Mouse (Mus musculus): ENCODE measurements at regions not wholly inside any gene's neighbourhood (a gene's known extent, or its start where the extent isn't known, plus 50 kb on each side); places are given as distances from the start of the nearest gene placed in this dataset.

DNA sequence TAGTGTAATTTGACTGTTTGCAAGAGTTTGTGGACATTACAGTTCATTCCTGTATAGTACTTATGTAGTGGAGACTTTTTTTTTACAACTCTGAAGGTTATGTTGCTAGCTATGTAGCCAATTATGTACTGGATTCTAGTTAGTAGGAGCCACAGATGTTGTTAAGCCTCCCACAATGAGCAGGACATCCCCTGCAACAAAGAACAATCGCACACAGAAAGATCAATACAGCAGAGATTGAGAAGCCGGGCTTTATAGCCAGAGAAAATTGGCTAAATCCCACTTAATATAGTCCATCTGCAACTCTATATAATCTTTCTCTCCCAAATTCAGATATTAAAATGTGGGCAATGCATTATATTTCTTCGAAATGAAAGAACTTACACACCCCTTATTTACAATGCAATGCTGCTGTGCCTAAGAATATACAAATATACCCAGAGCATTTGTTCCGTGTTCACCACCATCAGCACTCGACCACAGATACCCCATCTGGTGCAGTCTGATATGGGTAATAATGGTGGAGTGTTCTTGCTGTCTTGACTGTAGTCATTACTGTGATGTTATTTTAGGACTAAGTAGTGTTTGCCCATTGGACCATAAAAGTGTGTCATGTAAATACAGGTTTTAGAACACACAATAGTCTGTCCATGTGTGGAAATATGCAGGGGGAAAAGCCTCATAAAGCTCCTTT lies 1351.9 kb upstream of the Zeb2 start:
- no peak for DNase-seq (ENCODE audit: low spot score)

GRCm38 (mm10) chr2:46465389-46465788 lies 1348.2 kb upstream of the Zeb2 start:
- DNase-seq (ENCODE audit: low spot score) = no peak

DNA sequence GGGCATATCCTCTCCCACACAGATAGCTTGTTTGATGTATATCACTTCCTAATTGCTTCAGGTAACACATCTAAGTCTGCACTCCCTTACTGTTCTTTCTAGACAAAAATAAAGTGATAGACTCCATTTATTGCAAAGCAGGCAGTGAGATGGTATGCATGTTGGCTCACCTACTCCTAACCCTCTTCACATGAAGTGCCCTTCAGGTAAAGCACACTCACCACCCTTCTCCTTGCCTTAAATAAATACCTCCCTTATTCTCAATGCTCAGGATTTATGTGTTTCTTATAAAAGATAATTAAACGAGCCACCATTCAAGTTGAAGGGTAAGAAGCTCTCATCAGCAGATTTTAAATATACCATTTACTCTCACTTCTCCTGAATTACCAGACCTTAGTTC lies 1347.7 kb upstream of the Zeb2 start:
- DNase-seq (ENCODE audit: low spot score) = no peak

DNA sequence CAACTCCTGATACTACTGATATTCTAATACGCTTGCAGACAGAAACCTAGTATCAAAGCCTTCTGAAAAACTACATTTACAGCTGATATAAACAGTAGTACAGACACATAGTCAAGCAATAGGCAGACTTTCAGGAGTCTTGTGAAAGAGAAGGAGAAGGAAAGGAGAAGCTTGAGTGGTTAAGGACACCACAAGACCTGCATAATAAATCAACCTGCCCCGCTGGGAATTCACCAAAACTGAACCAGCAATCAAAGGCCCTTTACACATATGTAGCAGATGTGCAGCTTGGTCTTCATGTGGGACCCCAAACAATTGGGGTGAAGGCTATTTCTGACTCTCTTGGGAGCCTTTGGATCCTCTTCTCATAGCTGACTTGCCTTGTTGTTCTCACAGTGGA lies 1345.5 kb upstream of the Zeb2 start:
- no peak for DNase-seq (ENCODE audit: low spot score)

- no peak for DNase-seq (ENCODE audit: low spot score)
Measured at GRCm38 (mm10) chr2:46450698-46451097, 1333.5 kb upstream of the Zeb2 start.

- DNase-seq (ENCODE audit: low spot score) = no peak
Measured at GRCm38 (mm10) chr2:46445306-46445705, 1328.1 kb upstream of the Zeb2 start.

DNA sequence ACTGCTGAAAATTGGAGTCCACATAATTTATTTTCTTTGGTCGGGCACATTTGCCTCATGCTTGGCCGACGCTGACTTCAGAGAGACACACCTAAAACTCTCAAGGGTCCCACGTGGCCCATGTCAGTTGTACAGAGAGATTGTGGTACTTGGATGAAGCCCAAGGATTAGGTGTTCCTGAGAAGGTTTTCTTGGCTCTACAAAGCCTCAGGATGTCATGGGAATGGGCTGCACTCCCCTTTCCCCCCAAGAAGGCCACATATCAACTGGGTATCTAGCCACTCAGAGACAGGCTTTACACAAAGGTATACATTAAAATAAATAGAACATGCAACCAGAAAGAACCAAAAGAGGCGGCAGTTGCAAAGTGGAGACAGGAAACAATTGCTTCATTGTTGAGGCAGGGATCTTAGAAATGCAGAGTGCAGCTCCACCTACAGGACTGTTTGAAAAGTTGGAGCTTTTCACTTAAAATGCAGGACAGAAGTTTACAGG lies 1326.5 kb upstream of the Zeb2 start:
- DNase-seq (ENCODE audit: low spot score) = peak; percentile 28

DNA sequence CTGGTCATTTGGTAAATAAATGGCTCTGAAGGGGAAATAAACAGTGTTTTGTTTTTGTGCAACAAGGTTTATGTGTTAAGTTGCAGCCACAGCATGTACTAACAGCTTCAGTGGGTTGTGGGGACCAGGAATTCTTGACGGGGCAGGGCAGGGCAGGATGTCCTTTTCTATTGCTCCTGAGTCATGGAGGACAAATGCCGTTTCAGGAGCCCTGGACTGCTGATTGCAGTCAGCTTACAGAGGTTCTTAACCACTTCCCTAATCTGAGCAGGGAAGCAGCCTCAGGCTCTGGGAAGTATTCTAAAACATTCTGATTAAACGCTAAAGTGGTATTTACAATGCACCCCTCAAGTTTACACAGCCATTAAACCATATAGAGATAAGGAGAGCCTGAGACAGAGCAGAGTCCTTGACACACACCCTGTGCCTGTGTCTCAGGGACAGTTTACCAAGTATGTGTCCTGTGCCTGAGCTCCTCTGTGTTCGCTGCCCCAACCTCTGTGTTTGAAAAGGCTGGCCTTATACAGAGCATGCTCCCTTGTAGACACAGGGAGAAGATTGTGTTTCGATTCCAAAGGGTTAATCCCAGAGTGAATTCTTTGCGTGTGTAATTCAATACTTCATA lies 1326.0 kb upstream of the Zeb2 start:
- peak; percentile 48 for DNase-seq (ENCODE audit: low spot score)

DNA sequence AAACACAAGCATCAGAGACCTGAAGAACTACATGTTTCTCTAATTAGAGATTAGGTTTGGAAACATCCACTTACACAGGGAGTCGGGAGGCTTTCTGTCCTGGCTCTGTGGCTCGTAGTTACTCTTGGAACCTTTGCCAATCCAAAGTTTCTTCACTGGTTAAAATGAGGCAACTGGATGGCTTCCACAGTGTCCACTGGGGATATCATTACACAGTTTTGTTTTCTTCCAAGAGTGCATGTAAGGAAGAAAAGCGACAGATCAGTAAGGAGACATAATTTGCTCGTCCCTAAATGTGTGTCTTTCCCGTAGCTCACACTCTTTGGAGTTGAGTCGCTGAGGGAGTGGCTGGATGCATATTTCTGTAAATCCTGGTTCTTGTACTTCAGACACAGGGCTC lies 1325.4 kb upstream of the Zeb2 start:
- DNase-seq (ENCODE audit: low spot score) = no peak

GRCm38 (mm10) chr2:46441927-46442326 lies 1324.7 kb upstream of the Zeb2 start:
- no peak for DNase-seq (ENCODE audit: low spot score)

- DNase-seq (ENCODE audit: low spot score) = no peak
Measured at GRCm38 (mm10) chr2:46441348-46441747, 1324.2 kb upstream of the Zeb2 start.

DNA sequence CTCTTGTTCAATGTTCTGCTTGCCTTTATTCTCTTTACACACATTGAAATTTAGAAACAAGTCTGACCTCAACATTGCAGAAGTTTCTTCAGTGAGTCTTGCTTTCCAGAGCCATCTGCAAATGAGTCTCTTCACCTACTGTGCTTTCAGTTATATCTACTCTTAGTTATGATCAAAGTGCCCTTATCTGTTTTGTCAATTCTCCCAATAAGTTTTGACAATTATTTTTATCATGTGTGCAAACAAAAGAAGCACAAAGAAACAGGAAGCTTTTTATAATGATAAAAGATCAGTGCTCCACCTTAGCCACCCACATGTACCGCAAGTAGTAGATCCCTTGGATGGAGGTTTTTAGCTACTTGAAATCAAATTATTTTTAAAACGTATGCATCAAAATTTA lies 1322.8 kb upstream of the Zeb2 start:
- no peak for DNase-seq (ENCODE audit: low spot score)

GRCm38 (mm10) chr2:46418281-46418680 lies 1301.1 kb upstream of the Zeb2 start:
- DNase-seq (ENCODE audit: low spot score) = no peak

DNA sequence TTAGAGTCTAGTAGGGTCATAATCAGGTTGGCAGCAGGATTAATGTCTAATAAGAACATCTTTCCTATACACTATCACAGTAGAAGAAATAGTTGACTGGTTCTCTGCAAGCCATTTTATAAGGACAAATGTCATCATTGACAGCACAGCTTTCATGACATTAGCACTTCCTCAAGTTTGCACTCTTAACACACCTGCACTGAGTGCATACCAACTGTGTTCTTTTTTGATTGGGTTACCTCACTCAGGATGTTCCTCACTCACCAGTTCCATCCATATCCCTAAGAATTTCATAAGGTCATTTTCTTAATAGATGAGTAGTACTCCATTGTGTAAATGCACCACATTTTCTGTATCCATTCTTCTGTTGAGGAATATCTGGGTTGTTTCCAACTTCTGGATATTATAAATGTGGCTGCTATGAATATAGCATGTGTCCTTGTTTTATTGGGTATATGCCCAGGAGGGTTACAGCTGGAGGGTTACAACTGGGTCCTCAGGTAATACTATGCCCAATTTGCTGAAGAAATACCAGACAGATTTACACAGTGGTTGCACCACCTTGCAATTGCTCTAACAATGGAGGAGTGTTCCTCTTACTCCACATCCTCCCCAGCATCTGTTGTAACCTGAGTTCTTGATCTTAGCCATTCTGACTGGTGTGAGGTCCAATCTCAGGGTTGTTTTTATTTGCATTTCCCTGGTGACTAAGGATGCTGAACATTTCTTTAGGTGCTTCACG lies 1285.3 kb upstream of the Zeb2 start:
- DNase-seq (ENCODE audit: low spot score) = no peak

DNA sequence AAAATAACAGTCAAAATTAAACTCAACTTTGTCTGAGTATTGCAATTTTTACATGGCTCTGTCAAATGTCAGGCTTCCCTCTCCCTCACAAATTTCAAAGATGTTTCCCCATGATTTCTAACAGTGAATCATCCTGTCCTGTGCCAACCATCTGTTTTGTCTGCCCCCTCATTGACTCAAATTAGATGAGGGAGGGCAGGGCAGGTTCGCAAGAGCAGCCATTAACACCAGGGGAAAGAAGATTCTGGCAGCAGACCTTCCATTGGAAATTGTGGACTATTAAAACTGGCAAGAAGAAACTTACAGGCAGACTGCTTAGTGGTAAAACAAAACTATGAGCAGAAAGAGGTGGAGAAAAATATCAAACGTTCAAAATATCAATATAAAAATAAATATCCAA lies 1277.0 kb upstream of the Zeb2 start:
- no peak for DNase-seq (ENCODE audit: low spot score)

- no peak for DNase-seq (ENCODE audit: low spot score)
Measured at GRCm38 (mm10) chr2:46372847-46373461, 1255.8 kb upstream of the Zeb2 start.

GRCm38 (mm10) chr2:46371755-46372154 lies 1254.6 kb upstream of the Zeb2 start:
- DNase-seq (ENCODE audit: low spot score) = no peak

- DNase-seq (ENCODE audit: low spot score) = no peak
Measured at GRCm38 (mm10) chr2:46370949-46371348, 1253.8 kb upstream of the Zeb2 start.

- DNase-seq (ENCODE audit: low spot score) = no peak
Measured at GRCm38 (mm10) chr2:46368882-46369281, 1251.7 kb upstream of the Zeb2 start.

DNA sequence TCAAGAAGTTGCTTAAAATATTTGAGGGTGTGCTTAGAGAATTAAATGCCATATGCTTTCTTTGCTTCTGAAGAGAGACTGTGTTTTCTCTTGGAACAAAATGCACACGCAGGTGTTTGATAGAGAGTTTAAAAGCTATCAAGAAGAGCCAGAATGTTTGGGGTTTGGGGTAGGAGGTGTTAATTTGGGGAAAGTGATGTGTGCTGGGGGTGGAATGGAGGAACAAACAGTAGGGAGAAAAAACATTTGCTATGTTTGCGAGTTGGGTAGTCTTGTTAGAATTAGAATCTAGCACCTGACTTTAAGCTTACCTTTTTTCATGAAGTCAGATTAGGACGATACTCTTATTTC lies 1248.9 kb upstream of the Zeb2 start:
- DNase-seq (ENCODE audit: low spot score) = no peak

DNA sequence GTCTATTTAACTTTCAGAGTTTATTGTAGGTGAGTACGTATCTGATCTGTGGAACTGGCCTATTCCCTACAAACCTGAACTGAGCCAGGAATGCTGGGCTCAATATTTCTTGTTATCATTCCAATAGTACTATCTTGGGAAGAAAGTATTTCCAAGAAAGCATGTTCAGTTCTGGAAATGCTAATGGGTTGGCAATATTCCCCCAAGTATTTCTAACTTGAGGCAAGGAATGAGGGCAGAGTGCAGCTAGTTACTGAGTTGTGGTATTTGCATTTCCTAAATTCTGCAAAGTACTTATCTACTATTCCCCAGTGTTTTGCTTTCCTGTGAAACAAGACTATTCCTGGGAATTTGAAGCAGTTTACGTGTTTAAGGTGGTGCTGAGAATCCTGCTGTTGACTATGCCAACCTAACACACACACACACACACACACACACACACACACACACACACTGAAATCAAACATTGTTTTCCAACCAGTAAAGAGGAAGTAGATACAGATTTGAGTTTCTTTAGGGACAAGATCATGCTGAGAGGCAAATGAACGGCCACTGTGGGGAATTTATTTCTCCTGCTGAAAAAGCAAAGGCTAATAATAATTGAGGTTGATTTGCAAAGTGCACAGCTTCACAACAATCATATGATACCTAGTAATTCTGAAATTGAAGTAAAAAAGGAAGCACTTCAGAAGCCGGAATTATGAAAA lies 1248.4 kb upstream of the Zeb2 start:
- no peak for DNase-seq (ENCODE audit: low spot score)

- DNase-seq (ENCODE audit: low spot score) = no peak
Measured at GRCm38 (mm10) chr2:46360049-46360712, 1243.0 kb upstream of the Zeb2 start.

Measured in urinary bladder, postnatal 14 days (tissue).